Mouse (Mus musculus) hindbrain, embryonic 16.5 days (tissue): ENCODE data around the gene Slc24a1. TPM values are rescaled to one million over a fixed set of nuclear protein-coding genes. Genes with fewer than 3 reads are reported as not detected.

Experiments
- ATAC-seq: fragments of 200-750 bp; cut with Nextera tagmentation; 2 replicates; pipeline ENCODE4 v1.8.0; 2017; ENCODE audit warnings: moderate TSS enrichment, moderate library complexity
- H3K27ac ChIP-seq: fragments of 300-500 bp; sonication (generic); 2 replicates; pipeline ENCODE4 v1.5.1; 2014; ENCODE audit warnings: low read depth, mild to moderate bottlenecking, control low read depth, low read length, moderate library complexity
- H3K27me3 ChIP-seq: fragments of 300-500 bp; sonication (generic); replicated peaks from 2 replicates; pipeline ENCODE4 v1.6.1; 2014; ENCODE audit warnings: low read length; ENCODE audit not compliant: control insufficient read depth, insufficient read depth
- H3K36me3 ChIP-seq: fragments of 300-500 bp; sonication (generic); 2 replicates; pipeline ENCODE4 v1.6.1; 2014; ENCODE audit warnings: mild to moderate bottlenecking, low read length, moderate library complexity, mixed read lengths; ENCODE audit not compliant: control insufficient read depth, insufficient read depth
- H3K4me1 ChIP-seq: fragments of 300-500 bp; sonication (generic); 2 replicates; pipeline ENCODE4 v1.6.1; 2014; ENCODE audit warnings: low read depth, low read length; ENCODE audit not compliant: control insufficient read depth, insufficient read depth
- H3K4me2 ChIP-seq: fragments of 300-500 bp; sonication (generic); 2 replicates; pipeline ENCODE4 v1.6.1; 2014; ENCODE audit warnings: mild to moderate bottlenecking, low read length, control low read depth, moderate library complexity
- H3K4me3 ChIP-seq: fragments of 300-500 bp; sonication (generic); 2 replicates; pipeline ENCODE4 v1.5.1; 2014; ENCODE audit warnings: mild to moderate bottlenecking, low read length, control low read depth, moderate library complexity
- H3K9ac ChIP-seq: fragments of 300-500 bp; sonication (generic); 2 replicates; pipeline ENCODE4 v1.6.1; 2014; ENCODE audit warnings: low read depth, mild to moderate bottlenecking, control low read depth, low read length, moderate library complexity
- H3K9me3 ChIP-seq: fragments of 300-500 bp; sonication (generic); 2 replicates; pipeline ENCODE4 v1.6.1; 2014; ENCODE audit warnings: mild to moderate bottlenecking, low read length, moderate library complexity; ENCODE audit not compliant: control insufficient read depth
- WGBS: fragments of 180-500 bp; shearing (Covaris S2); extraction: QIAGEN DNeasy Blood & Tissue Kit; methylation state at CpG from one replicate; pipeline ENCODE4 v1.1.7; 2014; 5-methylcytosine and 5-hydroxymethylcytosine counted together
- polyA plus RNA-seq: library from polyadenylated mRNA; unstranded; fragments of >200 nt; fragmentation: Nextera tagmentation; extraction: Ambion mirVana; gene quantifications from 2 replicates; pipeline ENCODE4 v1.2.1, GENCODE M21; 2015

Slc24a1 gene
- polyA plus RNA-seq, 1 experiment from 2014 or later = 0.04 TPM

GRCm38 (mm10) chr9:64940731-64941346 lies 10.6 kb downstream of the Slc24a1 start:
- ATAC-seq = no peak
- no peaks in the 10 kb centered on the region for H3K4me1 ChIP-seq
- no peaks in the 10 kb centered on the region for H3K36me3 ChIP-seq
- H3K4me3 ChIP-seq = no peak overlapping the region
- H3K9ac ChIP-seq = no peak overlapping the region
- H3K27ac ChIP-seq = no peak overlapping the region
- 85% methylated on average over 11 of the region's 11 CpGs for WGBS
- H3K4me2 ChIP-seq = no peak overlapping the region
- no peaks in the 10 kb centered on the region for H3K9me3 ChIP-seq
- no peaks in the 10 kb centered on the region; the same call in 1 of the 2 replicates for H3K27me3 ChIP-seq

GRCm38 (mm10) chr9:64939790-64940189 lies 11.6 kb downstream of the Slc24a1 start:
- no peaks in the 10 kb centered on the region; the same call in 1 of the 2 replicates for H3K27me3 ChIP-seq
- H3K36me3 ChIP-seq = no peaks in the 10 kb centered on the region
- WGBS = 80% methylated on average over 2 of the region's 2 CpGs
- H3K4me3 ChIP-seq = no peak overlapping the region
- no peak overlapping the region for H3K27ac ChIP-seq
- H3K9me3 ChIP-seq = no peaks in the 10 kb centered on the region
- H3K9ac ChIP-seq = no peak overlapping the region
- ATAC-seq = no peak
- H3K4me1 ChIP-seq = no peaks in the 10 kb centered on the region
- no peak overlapping the region for H3K4me2 ChIP-seq

DNA sequence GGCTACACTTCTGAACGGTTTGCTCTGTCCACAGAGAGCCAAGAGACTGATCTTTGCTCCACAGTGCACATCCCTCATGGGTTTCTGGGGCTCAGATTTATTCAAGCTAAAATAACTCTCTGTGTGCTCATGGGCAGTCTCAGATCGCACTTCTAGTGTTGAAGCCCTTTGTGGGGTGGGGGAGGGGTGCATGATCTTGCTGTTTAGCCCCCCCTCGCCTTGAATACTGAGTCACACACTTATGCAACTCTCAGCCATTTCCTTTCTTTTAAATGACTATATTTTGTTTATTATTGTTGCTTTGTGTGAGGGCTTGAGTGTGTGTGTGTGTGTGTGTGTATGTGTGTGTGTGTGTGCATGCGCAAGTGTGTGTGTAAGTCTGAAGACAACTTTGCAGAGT lies 12.1 kb downstream of the Slc24a1 start:
- Histone ChIP-seq H3K36me3 (no peaks in the 10 kb centered on the region), H3K27ac (no peak overlapping the region), H3K27me3 (no peaks in the 10 kb centered on the region; the same call in 1 of the 2 replicates), H3K9me3 (no peaks in the 10 kb centered on the region), H3K9ac (no peak overlapping the region), H3K4me1 (no peaks in the 10 kb centered on the region), H3K4me3 (no peak overlapping the region), H3K4me2 (no peak overlapping the region)
- WGBS = 62% methylated on average over 4 of the region's 4 CpGs
- no peak for ATAC-seq

DNA sequence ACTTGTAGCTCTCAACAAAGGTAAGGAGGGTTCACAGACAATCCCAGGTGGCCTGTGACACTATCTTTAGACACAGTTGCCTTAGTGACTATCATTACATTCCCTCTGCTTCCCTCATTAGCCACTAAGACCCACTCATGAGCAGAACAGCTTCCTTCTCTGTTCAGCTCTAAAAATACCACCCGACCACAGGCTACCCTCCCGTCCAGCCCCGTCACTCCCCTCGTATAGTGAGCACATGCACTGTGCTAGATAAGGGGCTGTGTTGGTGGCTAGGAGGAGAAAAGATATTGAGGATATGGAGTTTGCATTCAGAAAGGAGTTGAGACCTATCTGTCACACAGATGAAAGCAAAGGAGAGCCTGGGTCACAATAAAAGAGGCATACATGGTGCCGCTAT lies 12.9 kb downstream of the Slc24a1 start:
- no peak overlapping the region for H3K4me2 ChIP-seq
- H3K36me3 ChIP-seq = no peaks in the 10 kb centered on the region
- no peaks in the 10 kb centered on the region for H3K9me3 ChIP-seq
- no peak for ATAC-seq
- no peak overlapping the region for H3K4me3 ChIP-seq
- H3K27me3 ChIP-seq = no peaks in the 10 kb centered on the region; the same call in 1 of the 2 replicates
- H3K27ac ChIP-seq = no peak overlapping the region
- H3K4me1 ChIP-seq = no peaks in the 10 kb centered on the region
- 89% methylated on average over 5 of the region's 5 CpGs for WGBS
- no peak overlapping the region; the same call in 1 of the 2 replicates for H3K9ac ChIP-seq

DNA sequence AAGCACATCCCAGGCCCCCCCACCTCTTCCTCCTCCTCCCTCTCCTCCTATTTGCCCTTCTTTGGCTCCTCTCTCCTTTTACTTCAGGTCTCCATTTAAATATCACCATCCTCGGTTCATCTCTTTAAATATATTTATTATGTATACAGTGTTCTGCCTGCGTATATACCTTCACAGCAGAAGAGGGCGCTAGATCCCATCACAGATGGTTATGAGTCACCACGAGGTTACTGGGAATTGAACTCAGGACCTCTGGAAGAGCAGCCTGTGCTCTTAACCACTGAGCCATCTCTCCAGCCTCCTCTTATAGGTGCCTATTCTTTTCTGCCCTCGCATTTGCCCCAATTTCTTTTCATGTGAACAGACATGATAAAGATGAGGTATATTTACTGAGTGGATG lies 13.9 kb downstream of the Slc24a1 start:
- WGBS = 66% methylated on average over 5 of the region's 5 CpGs

DNA sequence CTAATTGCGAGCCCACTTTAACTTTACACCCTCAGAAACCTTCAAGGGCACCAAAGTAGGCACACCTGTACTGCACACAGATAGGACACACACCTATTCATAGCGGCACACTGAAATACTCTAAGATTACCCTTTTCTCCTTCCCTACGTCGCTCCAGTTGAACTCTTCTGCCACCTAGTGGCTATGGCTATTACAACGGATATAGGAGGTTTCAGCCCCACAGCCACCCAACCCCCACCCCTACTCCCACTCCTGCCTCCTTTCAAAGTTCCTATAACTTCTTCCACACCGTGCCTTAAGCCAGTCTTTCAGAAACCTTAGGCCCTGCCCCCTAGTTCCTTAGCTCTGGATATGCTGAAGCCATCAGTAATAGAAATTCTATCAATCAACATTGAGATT lies 14.9 kb downstream of the Slc24a1 start:
- no peak overlapping the region for H3K4me3 ChIP-seq
- H3K4me2 ChIP-seq = no peak overlapping the region
- no peak overlapping the region for H3K9ac ChIP-seq
- H3K27ac ChIP-seq = no peak overlapping the region
- no peak for ATAC-seq
- H3K27me3 ChIP-seq = no peaks in the 10 kb centered on the region
- H3K36me3 ChIP-seq = no peaks in the 10 kb centered on the region
- WGBS = 10% methylated on average over 6 of the region's 6 CpGs
- no peaks in the 10 kb centered on the region for H3K9me3 ChIP-seq
- no peaks in the 10 kb centered on the region for H3K4me1 ChIP-seq

More for the DNA sequence above, 13.9 kb downstream of the Slc24a1 start:
- ATAC-seq = no peak
- no peaks in the 10 kb centered on the region for H3K36me3 ChIP-seq
- no peak overlapping the region for H3K27ac ChIP-seq
- no peak overlapping the region for H3K4me2 ChIP-seq
- H3K27me3 ChIP-seq = no peaks in the 10 kb centered on the region
- H3K9ac ChIP-seq = no peak overlapping the region
- H3K4me1 ChIP-seq = no peaks in the 10 kb centered on the region
- no peaks in the 10 kb centered on the region for H3K9me3 ChIP-seq
- H3K4me3 ChIP-seq = no peak overlapping the region

DNA sequence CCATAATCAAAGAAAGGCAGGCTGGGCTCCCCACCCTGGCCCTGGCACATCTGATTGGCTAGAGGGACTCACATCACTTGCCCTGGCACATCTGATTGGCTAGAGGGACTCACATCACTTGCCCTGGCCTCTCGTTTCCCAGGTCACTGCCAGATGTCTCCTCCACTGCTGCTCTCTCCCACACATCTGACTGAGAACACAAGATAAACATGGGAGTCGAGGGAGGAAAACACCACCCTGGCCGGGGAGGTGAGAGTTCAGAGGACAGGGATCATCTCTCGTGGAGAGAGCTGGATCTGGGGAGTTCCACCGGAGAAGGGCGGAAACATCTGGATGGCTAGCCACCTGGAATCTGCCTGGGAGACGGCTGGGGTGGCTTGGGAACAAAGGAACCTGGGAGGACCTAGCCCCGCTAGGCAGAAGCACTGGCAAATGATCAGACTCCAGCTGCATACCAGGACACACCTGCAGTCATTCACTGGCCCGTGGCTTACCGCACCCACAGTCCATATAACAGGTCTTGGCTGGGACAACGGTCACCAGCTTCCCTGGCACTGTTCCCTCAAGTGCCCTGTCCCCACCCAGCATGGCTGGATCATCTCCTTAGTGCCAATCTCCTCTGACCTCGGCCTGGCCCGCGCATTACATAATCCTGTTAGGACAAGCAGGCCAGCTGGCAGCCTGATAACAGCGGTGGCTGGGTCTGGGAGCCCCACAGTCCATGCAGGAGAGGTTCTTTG lies 17.2 kb downstream of the Slc24a1 start:
- Histone ChIP-seq H3K4me3 (no peak overlapping the region), H3K4me1 (no peaks in the 10 kb centered on the region), H3K9me3 (no peaks in the 10 kb centered on the region), H3K36me3 (no peaks in the 10 kb centered on the region), H3K27me3 (no peaks in the 10 kb centered on the region), H3K27ac (no peak overlapping the region), H3K9ac (no peak overlapping the region), H3K4me2 (no peak overlapping the region)
- 60% methylated on average over 15 of the region's 15 CpGs for WGBS
- no peak for ATAC-seq

DNA sequence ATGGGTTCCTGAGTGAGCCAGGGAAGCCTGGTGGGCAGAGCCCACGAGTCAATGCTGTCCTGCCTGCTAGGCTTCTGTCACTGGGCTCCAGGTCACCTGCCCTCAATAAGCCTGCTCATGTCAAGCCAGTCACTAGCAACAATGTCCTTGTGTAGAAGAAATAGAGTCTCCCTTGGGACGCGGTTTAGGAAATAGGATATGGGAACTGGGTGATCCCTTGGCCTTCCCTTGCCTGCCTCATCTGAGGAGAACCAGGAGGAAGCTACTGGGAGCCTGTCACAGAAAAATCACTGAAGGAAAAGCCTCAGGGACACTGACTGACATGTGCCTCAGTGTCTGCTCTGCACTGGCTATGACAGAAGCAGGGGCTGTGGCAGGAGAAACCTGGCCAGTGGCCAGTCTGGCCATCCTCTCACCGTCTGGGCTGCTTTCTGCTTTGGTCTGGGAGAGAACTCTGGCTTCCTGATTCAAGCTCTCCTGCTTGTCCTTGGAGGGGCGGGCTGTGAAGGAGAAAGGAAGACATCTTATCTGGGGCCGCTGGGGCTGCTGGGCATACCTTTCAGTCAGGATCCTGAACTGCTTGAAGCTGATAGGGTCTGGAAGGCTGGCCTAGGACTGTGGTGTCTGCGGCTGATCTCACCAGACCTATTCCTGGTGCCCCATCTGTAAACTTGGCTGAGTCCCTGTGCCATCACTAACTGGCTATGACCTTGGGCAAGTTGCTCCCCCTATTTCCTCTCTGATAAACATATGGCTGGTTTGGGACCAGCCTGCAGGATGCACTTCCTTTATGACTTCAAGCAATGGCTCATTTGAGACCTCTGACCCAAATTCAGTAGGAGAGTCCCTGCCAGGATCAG lies 19.4 kb downstream of the Slc24a1 start:
- H3K27ac ChIP-seq = no peak overlapping the region
- no peak for ATAC-seq
- no peaks in the 10 kb centered on the region for H3K27me3 ChIP-seq
- H3K4me3 ChIP-seq = no peak overlapping the region
- H3K36me3 ChIP-seq = no peaks in the 10 kb centered on the region
- H3K4me1 ChIP-seq = no peaks in the 10 kb centered on the region
- no peak overlapping the region for H3K4me2 ChIP-seq
- WGBS = 79% methylated on average over 7 of the region's 7 CpGs
- H3K9ac ChIP-seq = no peak overlapping the region
- no peaks in the 10 kb centered on the region for H3K9me3 ChIP-seq

GRCm38 (mm10) chr9:64930256-64930655 lies 21.2 kb downstream of the Slc24a1 start:
- no peak overlapping the region for H3K27ac ChIP-seq
- no peak overlapping the region for H3K9ac ChIP-seq
- peaks cover 9% of the 10 kb centered on the region for H3K4me1 ChIP-seq
- H3K9me3 ChIP-seq = no peaks in the 10 kb centered on the region
- H3K4me3 ChIP-seq = no peak overlapping the region
- no peaks in the 10 kb centered on the region for H3K27me3 ChIP-seq
- H3K4me2 ChIP-seq = no peak overlapping the region
- no peaks in the 10 kb centered on the region for H3K36me3 ChIP-seq
- ATAC-seq = no peak
- 80% methylated on average over 4 of the region's 4 CpGs for WGBS
